Mouse (Mus musculus) embryonic stem cell, embryonic (primary cell): ENCODE data around the gene Ankrd28.

Source experiments
- CTCF ChIA-PET, 4 experiments: fragments of 300-600 bp in 2 of 4; fragments of 350-600 bp in 2 of 4; sonication (Branson Sonifier 250); formaldehyde crosslinking; loops; one replicate each; lab custom pipeline; 2022; ENCODE audit warnings: inconsistent platforms in 2 of 4; lab: Charles Lee
- POLR2A ChIA-PET, 4 experiments: fragments of 300-600 bp in 2 of 4; fragments of 350-600 bp in 2 of 4; sonication (Branson Sonifier 250); formaldehyde crosslinking; loops; one replicate each; lab custom pipeline; 2022; ENCODE audit warnings: antibody characterized with exemption in 4 of 4, inconsistent platforms in 1 of 4; lab: Charles Lee

Gene Ankrd28

GRCm38 (mm10) chr14:31664903-31665565 lies 165.4 kb downstream of the Ankrd28 start:
- ChIA-PET POLR2A (interaction anchor here in 1 of 4 experiments (1.2 kb wide), 1 partner anchor 52 kb away, joined by 3 read pairs; no protein-coding TSS in a partner anchor), CTCF (interaction anchor here in 1 of 4 experiments (0.6 kb wide), 1 partner anchor 271 kb away, joined by 3 read pairs; no protein-coding TSS in a partner anchor)

GRCm38 (mm10) chr14:31664100-31664902 lies 166.2 kb downstream of the Ankrd28 start:
- ChIA-PET CTCF (interaction anchor here in 2 of 4 experiments (0.6 to 1.4 kb wide), 2 partner anchors 272 to 392 kb away, joined by 3 read pairs; no protein-coding TSS in a partner anchor), POLR2A (interaction anchor here in 2 of 4 experiments (0.6 to 4.9 kb wide), 8 partner anchors 12 to 227 kb away, joined by 3 to 25 read pairs (median 4); partner anchors contain the start of genes Btd (in 1 of the 2), Gm49387 (in 1 of the 2) and Hacl1 (in 1 of the 2))

- POLR2A ChIA-PET, result interaction anchor here (0.6 to 4.9 kb wide), 26 partner anchors 8 to 496 kb away, joined by 3 to 28 read pairs (median 4); partner anchors contain the start of genes Btd (in 3 of the 4), Hacl1 (in 3 of the 4), Gm49387 (in 2 of the 4) and Dph3 (in 1 of the 4)
Measured at GRCm38 (mm10) chr14:31663376-31664099, 166.9 kb downstream of the Ankrd28 start.

GRCm38 (mm10) chr14:31662555-31663211 lies 167.8 kb downstream of the Ankrd28 start:
- POLR2A ChIA-PET, result interaction anchor here in 3 of 4 experiments (0.6 to 4.9 kb wide), 36 partner anchors 9 to 620 kb away, joined by 3 to 28 read pairs (median 4); partner anchors contain the start of genes Btd (in 3 of the 3), Hacl1 (in 3 of the 3), Gm49387 (in 2 of the 3) and Dph3 (in 1 of the 3)
- CTCF ChIA-PET, result interaction anchor here (0.6 to 2.2 kb wide), 11 partner anchors 9 to 802 kb away, joined by 3 to 12 read pairs (median 3); partner anchors contain the start of gene Slc18a3 (in 1 of the 4)

More at GRCm38 (mm10) chr14:31663376-31664099, 166.9 kb downstream of the Ankrd28 start:
- CTCF ChIA-PET, result interaction anchor here in 2 of 4 experiments (1.1 to 1.7 kb wide), 4 partner anchors 8 to 414 kb away, joined by 3 to 4 read pairs (median 3); no protein-coding TSS in a partner anchor

- ChIA-PET CTCF (interaction anchor here (0.6 to 2.2 kb wide), 14 partner anchors 9 to 802 kb away, joined by 3 to 13 read pairs (median 3); partner anchors contain the start of gene Slc18a3 (in 1 of the 4)), POLR2A (interaction anchor here (0.6 to 4.9 kb wide), 42 partner anchors 8 to 498 kb away, joined by 3 to 28 read pairs (median 4); partner anchors contain the start of genes Btd (in 3 of the 4), Gm49387 (in 3 of the 4), Hacl1 (in 3 of the 4) and Dph3 (in 1 of the 4))
Measured at GRCm38 (mm10) chr14:31661671-31662554, 168.5 kb downstream of the Ankrd28 start.

- ChIA-PET CTCF (interaction anchor here (0.5 to 2.2 kb wide), 12 partner anchors 10 to 586 kb away, joined by 3 to 12 read pairs (median 4); no protein-coding TSS in a partner anchor), POLR2A (interaction anchor here in 2 of 4 experiments (1.1 to 4.9 kb wide), 8 partner anchors 8 to 499 kb away, joined by 3 to 28 read pairs (median 8); partner anchors contain the start of genes Btd (in 2 of the 2), Gm49387 (in 2 of the 2), Hacl1 (in 2 of the 2) and Ncoa4 (in 1 of the 2))
Measured at GRCm38 (mm10) chr14:31660312-31661093, 169.9 kb downstream of the Ankrd28 start.

GRCm38 (mm10) chr14:31659501-31660181 lies 170.8 kb downstream of the Ankrd28 start:
- CTCF ChIA-PET, result interaction anchor here in 3 of 4 experiments (0.5 to 1.9 kb wide), 8 partner anchors 8 to 587 kb away, joined by 3 to 5 read pairs (median 3); no protein-coding TSS in a partner anchor

GRCm38 (mm10) chr14:31658126-31658680 lies 172.2 kb downstream of the Ankrd28 start:
- ChIA-PET POLR2A (interaction anchor here in 1 of 4 experiments (1.3 to 1.5 kb wide), 3 partner anchors 9 to 14 kb away, joined by 3 to 4 read pairs (median 3); no protein-coding TSS in a partner anchor), CTCF (interaction anchor here in 1 of 4 experiments (1.0 to 1.3 kb wide), 2 partner anchors 14 to 133 kb away, joined by 3 read pairs; no protein-coding TSS in a partner anchor)

More at GRCm38 (mm10) chr14:31659501-31660181, 170.8 kb downstream of the Ankrd28 start:
- POLR2A ChIA-PET, result interaction anchor here in 2 of 4 experiments (0.6 to 4.9 kb wide), 7 partner anchors 7 to 319 kb away, joined by 3 to 25 read pairs (median 3); partner anchors contain the start of genes Btd (in 1 of the 2), Gm49387 (in 1 of the 2) and Hacl1 (in 1 of the 2)

GRCm38 (mm10) chr14:31656857-31657645 lies 173.4 kb downstream of the Ankrd28 start:
- ChIA-PET CTCF (interaction anchor here (0.6 to 1.7 kb wide), 19 partner anchors 10 to 420 kb away, joined by 3 to 8 read pairs (median 3); no protein-coding TSS in a partner anchor), POLR2A (interaction anchor here in 3 of 4 experiments (0.7 to 1.0 kb wide), 4 partner anchors 16 to 430 kb away, joined by 3 to 4 read pairs (median 4); partner anchors contain the start of genes Btd (in 1 of the 3), Gm49387 (in 1 of the 3) and Hacl1 (in 1 of the 3))

GRCm38 (mm10) chr14:31656386-31656785 lies 174.1 kb downstream of the Ankrd28 start:
- ChIA-PET POLR2A (interaction anchor here in 3 of 4 experiments (0.7 to 1.2 kb wide), 5 partner anchors 14 to 431 kb away, joined by 3 to 4 read pairs (median 3); partner anchors contain the start of genes Btd (in 1 of the 3), Gm49387 (in 1 of the 3) and Hacl1 (in 1 of the 3)), CTCF (interaction anchor here (0.6 to 1.7 kb wide), 16 partner anchors 10 to 404 kb away, joined by 3 to 8 read pairs (median 4); no protein-coding TSS in a partner anchor)

GRCm38 (mm10) chr14:31655406-31655805 lies 175.0 kb downstream of the Ankrd28 start:
- CTCF ChIA-PET, result interaction anchor here in 3 of 4 experiments (0.6 to 1.5 kb wide), 4 partner anchors 11 to 749 kb away, joined by 3 to 6 read pairs (median 4); no protein-coding TSS in a partner anchor

GRCm38 (mm10) chr14:31654816-31655215 lies 175.6 kb downstream of the Ankrd28 start:
- ChIA-PET POLR2A (interaction anchor here in 2 of 4 experiments (1.0 to 5.6 kb wide), 3 partner anchors 7 to 288 kb away, joined by 3 to 25 read pairs (median 3); partner anchors contain the start of genes Btd (in 1 of the 2), Gm49387 (in 1 of the 2) and Hacl1 (in 1 of the 2)), CTCF (interaction anchor here in 3 of 4 experiments (0.6 to 1.2 kb wide), 6 partner anchors 10 to 330 kb away, joined by 3 to 4 read pairs (median 3); no protein-coding TSS in a partner anchor)

More at GRCm38 (mm10) chr14:31655406-31655805, 175.0 kb downstream of the Ankrd28 start:
- POLR2A ChIA-PET, result interaction anchor here in 2 of 4 experiments (1.2 kb wide), 2 partner anchors 15 to 287 kb away, joined by 3 read pairs; no protein-coding TSS in a partner anchor
